Mouse (Mus musculus): Measurements from ENCODE around the gene Spag8.

DNA sequence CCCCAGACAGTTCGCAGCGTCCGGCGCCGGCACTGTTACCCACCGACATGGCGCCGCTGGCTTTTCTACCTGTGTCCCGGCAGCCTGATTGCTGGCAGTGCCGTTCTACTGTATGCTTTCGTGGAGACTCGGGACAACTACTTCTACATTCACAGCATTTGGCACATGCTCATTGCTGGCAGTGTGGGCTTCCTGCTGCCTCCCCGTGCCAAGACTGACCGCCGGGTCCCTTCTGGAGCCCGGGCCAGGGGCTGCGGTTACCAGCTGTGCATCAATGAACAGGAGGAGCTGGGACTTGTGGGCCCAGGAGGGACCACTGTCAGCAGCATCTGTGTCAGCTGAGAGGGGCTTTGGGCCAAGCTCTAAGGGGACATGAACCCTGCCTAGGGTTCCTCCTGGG lies 36.6 kb upstream of the Spag8 start:
- TF ChIP-seq POLR2A (IDR thresholded peaks at IDR 0.05; ENCODE audit: extremely low read depth, insufficient read depth, low read length) (no peak), CTCF (IDR thresholded peaks at IDR 0.05; ENCODE audit: low read depth, low read length) (no peak)
